In the genomic region with DNA sequence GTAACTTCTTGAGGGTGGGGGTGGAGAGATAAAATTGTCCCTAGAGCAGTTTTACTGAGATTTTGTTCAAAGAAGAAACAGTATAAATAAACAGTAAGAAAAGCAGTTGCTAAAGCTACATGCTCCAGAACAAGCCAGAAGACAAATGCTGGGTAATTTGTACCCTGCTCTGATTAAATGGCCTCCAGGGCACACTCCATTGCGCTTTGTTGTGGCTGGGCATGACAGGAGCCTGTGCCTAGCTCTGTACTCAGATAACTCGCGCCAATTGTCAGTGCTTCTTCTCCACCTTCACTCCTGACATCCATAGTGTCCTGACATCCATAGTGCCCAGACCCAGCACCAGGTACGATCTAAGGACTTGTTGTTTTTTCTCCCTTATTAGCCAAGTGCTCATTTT, we compare ENCODE assay signal across 18 mouse cellular contexts.
"Had no signal": no experiment of that assay in that cellular context is flagged by ENCODE, and none has a peak within 500 bp of the region (broad histone marks: within the 10 kb centered on the region; RNA-seq: fewer than 3 reads in every experiment).

No protein-coding gene starts in this region.

- H3K4me3 ChIP-seq: midbrain, embryonic 10.5 days; midbrain, embryonic 12.5 days; myocyte; neural tube, embryonic 12.5 days had no signal

- H3K9me3 ChIP-seq: midbrain, embryonic 10.5 days; midbrain, embryonic 12.5 days; neural tube, embryonic 12.5 days had no signal

- H3K4me2 ChIP-seq: lung, embryonic 14.5 days; midbrain, embryonic 12.5 days; neural tube, embryonic 12.5 days had no signal

- H3K27me3 ChIP-seq: midbrain, embryonic 12.5 days; neural tube, embryonic 12.5 days had no signal

- H3K36me3 ChIP-seq: midbrain, embryonic 10.5 days; midbrain, embryonic 12.5 days; neural tube, embryonic 12.5 days had no signal

- H3K9ac ChIP-seq: lung, embryonic 14.5 days; midbrain, embryonic 12.5 days; neural tube, embryonic 12.5 days had no signal

- DNase-seq: lung, adult 18-20 months; lung, embryonic 14.5 days; lung, postnatal 10 days; lung, postnatal 4 days; midbrain, embryonic 14.5 days; retina, postnatal 1 day; right cerebral cortex, adult 18-20 months; right cerebral cortex, postnatal 25 days; right cerebral cortex, postnatal 4 days; spleen, adult 18-20 months; thymus, adult 18-20 months; thymus, postnatal 14 days; thymus, postnatal 36 days had no signal

- H3K4me1 ChIP-seq: midbrain, embryonic 10.5 days; midbrain, embryonic 12.5 days had no signal

- ATAC-seq: midbrain, embryonic 16.5 days had no signal

- H3K27ac ChIP-seq: midbrain, embryonic 10.5 days; midbrain, embryonic 12.5 days; neural tube, embryonic 12.5 days had no signal
